Comparison of ENCODE assay signal across 9 mouse cellular contexts in genomic region chr17:64480607-64481038, GRCm38 (mm10).
DNase-seq lines count a peak whose midpoint lies in the region; ATAC-seq and TF ChIP-seq lines count a peak whose summit lies in the region.
"Had no signal": no experiment of that assay in that cellular context is flagged by ENCODE, and none has a peak within 500 bp of the region (broad histone marks: within the 10 kb centered on the region; RNA-seq: fewer than 3 reads in every experiment).

No protein-coding gene starts in this region.

- 7% methylated on average over 1 of the region's 1 CpGs for WGBS in heart, adult 2 months

- intact Hi-C loops in heart, adult 2 months (cut with DNase I), result no loop called here

- no peak overlapping the region for H3K4me3 ChIP-seq in heart, adult 2 months
- H3K4me3 ChIP-seq: hindbrain, embryonic 10.5 days had no signal

- TF ChIP-seq POLR2A in heart, adult 2 months (IDR thresholded peaks at IDR 0.05; ENCODE audit: insufficient read depth, low read depth, low read length), result no peak

- TF ChIP-seq CTCF in heart, adult 2 months (IDR thresholded peaks at IDR 0.05), result no peak

- H3K27ac ChIP-seq in heart, adult 2 months, result no peak overlapping the region
- H3K27ac ChIP-seq: hindbrain, embryonic 10.5 days had no signal

- no peak overlapping the region for H3K9ac ChIP-seq in heart, adult 2 months (ENCODE audit: low read depth, low read length)

- H3K36me3 ChIP-seq in heart, adult 2 months (ENCODE audit: control insufficient read depth, insufficient read depth, low read length), result no peaks in the 10 kb centered on the region
- H3K36me3 ChIP-seq: hindbrain, embryonic 10.5 days had no signal

- no peak for TF ChIP-seq EP300 in heart, adult 2 months (IDR thresholded peaks at IDR 0.05; ENCODE audit: insufficient read depth, low read depth, low read length)

- H3K79me2 ChIP-seq in heart, adult 2 months (replicated peaks; ENCODE audit: control insufficient read depth, insufficient read depth, low read length), result no peaks in the 10 kb centered on the region

- H3K27me3 ChIP-seq in heart, adult 2 months (ENCODE audit: control insufficient read depth, insufficient read depth, low read length), result no peaks in the 10 kb centered on the region

- no peaks in the 10 kb centered on the region for H3K4me1 ChIP-seq in heart, adult 2 months (ENCODE audit: control insufficient read depth, insufficient read depth, low read length)
- H3K4me1 ChIP-seq: hindbrain, embryonic 10.5 days had no signal

- no peak for DNase-seq in cerebellum, adult 9-11 months
- DNase-seq in retina, adult 2 months (ENCODE audit: low read depth, low spot score), result peak; percentile 3
- no peak for DNase-seq in retina, postnatal 1 day
- DNase-seq in kidney, postnatal 14 days, result peak; percentile 66
- DNase-seq in skeletal muscle tissue, adult 2 months (ENCODE audit: low read depth, low spot score), result peak; percentile 1
- no peak for DNase-seq in gastrocnemius, adult 8-10 months (ENCODE audit: low spot score in 2 of 2)
- DNase-seq in heart, adult 2 months, result no peak

- peak; percentile 45; the same call in 1 of the 2 replicates for ATAC-seq in cerebellum, adult (ENCODE audit: insufficient number of reproducible peaks, low FRiP score, low TSS enrichment)

Comparison
In these comparisons a context has a peak if more than half of its experiments do, and no peak if none do; other contexts are left out.
1. DNase-seq: peak in retina, adult 2 months (single experiment), kidney, postnatal 14 days (single experiment) and skeletal muscle tissue, adult 2 months (single experiment); none in cerebellum, adult 9-11 months (single experiment), retina, postnatal 1 day (single experiment), gastrocnemius, adult 8-10 months (0 of 2) and heart, adult 2 months (0 of 2).